Mouse (Mus musculus) C2C12 (cell line): ENCODE data around the gene Zbtb1. TPM values are rescaled to one million over a fixed set of nuclear protein-coding genes. Genes with fewer than 3 reads are reported as not detected.

ENCODE experiments used
- H3K27me3 ChIP-seq: one replicate; pipeline ENCODE4 v1.6.1; 2011; ENCODE audit not compliant: control insufficient read depth, insufficient read depth, insufficient read length
- H3K36me3 ChIP-seq: one replicate; pipeline ENCODE4 v1.6.1; 2011; ENCODE audit not compliant: control insufficient read depth, insufficient read depth
- H3K4me3 ChIP-seq: one replicate; pipeline ENCODE4 v1.5.1; 2011; ENCODE audit warnings: mild to moderate bottlenecking, control low read depth; ENCODE audit not compliant: poor library complexity, insufficient read depth, severe bottlenecking
- H3K79me2 ChIP-seq: one replicate; pipeline ENCODE4 v1.6.1; 2011; ENCODE audit not compliant: control insufficient read depth, insufficient read depth
- H3K79me3 ChIP-seq: one replicate; pipeline ENCODE4 v1.6.1; 2011; ENCODE audit warnings: low read depth, control low read depth
- H3ac ChIP-seq: one replicate; pipeline ENCODE3; 2011; ENCODE audit warnings: low read depth; ENCODE audit not compliant: control insufficient read depth, insufficient read length
- CEBPB ChIP-seq: IDR thresholded peaks from one replicate; pipeline ENCODE4 v1.6.1; 2011; ENCODE audit warnings: low read depth, mild to moderate bottlenecking, control low read depth, moderate library complexity
- CTCF ChIP-seq: IDR thresholded peaks from one replicate; pipeline ENCODE4 v1.5.1; 2011; ENCODE audit not compliant: control insufficient read depth, insufficient read depth, insufficient read length
- FOSL1 ChIP-seq: IDR thresholded peaks from one replicate; pipeline ENCODE4 v1.8.0; 2011; ENCODE audit warnings: mild to moderate bottlenecking, low read length; ENCODE audit not compliant: poor library complexity, insufficient read depth, severe bottlenecking
- MAX ChIP-seq: IDR thresholded peaks from one replicate; pipeline ENCODE4 v1.6.1; 2011; ENCODE audit warnings: mild to moderate bottlenecking, control low read depth
- MYOD1 ChIP-seq: IDR thresholded peaks from one replicate; pipeline ENCODE4 v1.6.1; 2011; ENCODE audit warnings: low read depth; ENCODE audit not compliant: control insufficient read depth, insufficient read length
- MYOG ChIP-seq: IDR thresholded peaks from one replicate; pipeline ENCODE4 v1.6.1; 2011; ENCODE audit not compliant: control insufficient read depth, insufficient read length; ENCODE audit errors: extremely low read depth
- USF1 ChIP-seq: IDR thresholded peaks from one replicate; pipeline ENCODE4 v1.6.1; 2011; ENCODE audit warnings: low read depth, mild to moderate bottlenecking, control low read depth, moderate library complexity
- polyA plus RNA-seq: library from polyadenylated mRNA; unstranded; fragments of >200 nt; fragmentation: generic; extraction: Trizol; gene quantifications from one replicate; pipeline ENCODE4 v1.2.1, GENCODE M21; 2012; ENCODE audit warnings: missing spikeins

Gene Zbtb1
- polyA plus RNA-seq, 1 experiment, result 2.4 TPM

GRCm38 (mm10) chr12:76415383-76416010, 45.4 kb downstream of the Zbtb1 start:
- Histone ChIP-seq H3K27me3 (no peaks in the 10 kb centered on the region), H3K36me3 (no peaks in the 10 kb centered on the region), H3ac (no peak overlapping the region), H3K79me2 (no peaks in the 10 kb centered on the region), H3K4me3 (no peak overlapping the region), H3K79me3 (no peaks in the 10 kb centered on the region)
- no peak for TF ChIP-seq CEBPB
- no peak for TF ChIP-seq MAX
- no peak for TF ChIP-seq USF1
- no peak for TF ChIP-seq MYOD1
- no peak for TF ChIP-seq FOSL1
- no peak for TF ChIP-seq CTCF
- TF ChIP-seq MYOG, result no peak

GRCm38 (mm10) chr12:76417433-76417854, 47.4 kb downstream of the Zbtb1 start, which contains the start of gene Ppp1r36:
TSS of gene Ppp1r36 (plus strand) at chr12:76417538.
- H3ac ChIP-seq, result no peak within 1 kb of the TSS
- TF ChIP-seq USF1 (no peak), CTCF (no peak), FOSL1 (no peak), MYOD1 (no peak), CEBPB (no peak), MYOG (no peak), MAX (no peak)
- H3K36me3 ChIP-seq, result no peaks in the 10 kb centered on the region
- H3K27me3 ChIP-seq, result no peaks in the 10 kb centered on the region
- no peak within 1 kb of the TSS for H3K4me3 ChIP-seq
- no peaks in the 10 kb centered on the region for H3K79me2 ChIP-seq
- H3K79me3 ChIP-seq, result no peaks in the 10 kb centered on the region

- Histone ChIP-seq H3K79me2 (no peaks in the 10 kb centered on the region), H3K36me3 (no peaks in the 10 kb centered on the region)
- TF ChIP-seq CTCF (no peak), MYOD1 (no peak), MAX (no peak), USF1 (no peak), FOSL1 (no peak), CEBPB (no peak), MYOG (no peak)
These were observed 48.3 kb downstream of the Zbtb1 start for GRCm38 (mm10) chr12:76418346-76418745.

GRCm38 (mm10) chr12:76425256-76425655, 55.2 kb downstream of the Zbtb1 start:
- no peak overlapping the region for H3K4me3 ChIP-seq
- H3K79me2 ChIP-seq, result no peaks in the 10 kb centered on the region
- no peaks in the 10 kb centered on the region for H3K79me3 ChIP-seq
- H3K27me3 ChIP-seq, result no peaks in the 10 kb centered on the region
- no peaks in the 10 kb centered on the region for H3K36me3 ChIP-seq
- no peak for TF ChIP-seq MAX
- TF ChIP-seq USF1, result no peak
- TF ChIP-seq CEBPB, result no peak
- TF ChIP-seq MYOG, result no peak
- TF ChIP-seq FOSL1, result no peak
- no peak overlapping the region for H3ac ChIP-seq

More at GRCm38 (mm10) chr12:76418346-76418745, 48.3 kb downstream of the Zbtb1 start:
- no peak overlapping the region for H3ac ChIP-seq
- H3K79me3 ChIP-seq, result no peaks in the 10 kb centered on the region
- H3K27me3 ChIP-seq, result no peaks in the 10 kb centered on the region
- no peak overlapping the region for H3K4me3 ChIP-seq

- Histone ChIP-seq H3K79me2 (no peaks in the 10 kb centered on the region), H3K27me3 (no peaks in the 10 kb centered on the region), H3K79me3 (no peaks in the 10 kb centered on the region), H3ac (no peak overlapping the region), H3K4me3 (no peak overlapping the region), H3K36me3 (no peaks in the 10 kb centered on the region)
- TF ChIP-seq MAX, result no peak
These were observed 57.5 kb downstream of the Zbtb1 start for GRCm38 (mm10) chr12:76427546-76427945.

GRCm38 (mm10) chr12:76430879-76431406, 60.9 kb downstream of the Zbtb1 start:
- Histone ChIP-seq H3ac (no peak overlapping the region), H3K79me2 (no peaks in the 10 kb centered on the region), H3K79me3 (no peaks in the 10 kb centered on the region), H3K27me3 (no peaks in the 10 kb centered on the region), H3K4me3 (no peak overlapping the region), H3K36me3 (no peaks in the 10 kb centered on the region)
- TF ChIP-seq MYOD1 (no peak), CTCF (no peak), CEBPB (no peak), MYOG (no peak), MAX (no peak), FOSL1 (no peak), USF1 (no peak)
